Mouse (Mus musculus) urinary bladder, postnatal 36 days (tissue): ENCODE measurements around the gene Slc2a9.
A peak's percentile ranks its signal among the peaks of the same experiment; 100 is the strongest.

ENCODE experiments used
- DNase-seq, 2 experiments: peaks; one replicate each; pipeline ENCODE4 v3.0.0; 2022; ENCODE audit warnings: low spot score in 2 of 2, mixed read lengths in 1 of 2

The Slc2a9 gene

DNA sequence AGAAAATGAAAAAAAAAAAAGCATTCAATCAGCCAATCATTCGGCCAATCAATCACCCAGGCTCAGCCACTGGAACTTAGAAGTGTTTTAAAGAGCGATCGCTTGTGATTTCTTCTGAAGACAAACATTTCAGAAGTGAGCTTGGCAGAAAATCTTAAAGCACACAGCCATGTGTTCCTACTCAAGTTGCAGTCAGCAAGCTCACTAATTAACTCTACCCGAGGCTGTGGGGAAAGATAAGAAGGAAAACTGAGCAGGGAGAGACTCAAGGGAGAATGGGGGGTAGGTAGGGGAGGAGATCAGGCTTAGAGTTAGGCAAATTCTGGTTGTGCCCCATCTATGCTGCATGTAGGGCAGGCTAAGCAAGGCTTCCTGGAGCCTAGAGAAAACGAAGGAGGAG is 130.6 kb downstream of the Slc2a9 start:
- DNase-seq: no peak

DNA sequence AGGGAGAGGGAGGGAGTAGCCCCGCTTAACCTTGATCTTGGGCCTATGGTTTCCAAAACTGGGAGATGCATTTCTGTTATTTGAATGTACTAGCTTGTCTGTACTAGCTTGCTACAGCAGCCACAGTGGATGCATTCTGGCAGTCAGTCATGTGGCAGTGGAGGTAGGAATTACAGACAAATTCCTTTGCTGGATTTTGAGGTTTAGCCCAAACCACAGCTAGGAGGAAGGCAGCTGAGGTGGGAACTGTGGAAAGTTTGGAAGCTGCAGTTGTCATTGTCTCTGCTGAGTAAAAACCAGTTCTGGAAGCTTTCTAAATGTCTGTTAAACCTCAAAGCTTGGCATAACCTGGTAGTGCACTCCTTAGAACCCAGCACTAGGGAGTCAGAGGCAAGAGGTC is 131.6 kb downstream of the Slc2a9 start:
- no peak for DNase-seq

DNA sequence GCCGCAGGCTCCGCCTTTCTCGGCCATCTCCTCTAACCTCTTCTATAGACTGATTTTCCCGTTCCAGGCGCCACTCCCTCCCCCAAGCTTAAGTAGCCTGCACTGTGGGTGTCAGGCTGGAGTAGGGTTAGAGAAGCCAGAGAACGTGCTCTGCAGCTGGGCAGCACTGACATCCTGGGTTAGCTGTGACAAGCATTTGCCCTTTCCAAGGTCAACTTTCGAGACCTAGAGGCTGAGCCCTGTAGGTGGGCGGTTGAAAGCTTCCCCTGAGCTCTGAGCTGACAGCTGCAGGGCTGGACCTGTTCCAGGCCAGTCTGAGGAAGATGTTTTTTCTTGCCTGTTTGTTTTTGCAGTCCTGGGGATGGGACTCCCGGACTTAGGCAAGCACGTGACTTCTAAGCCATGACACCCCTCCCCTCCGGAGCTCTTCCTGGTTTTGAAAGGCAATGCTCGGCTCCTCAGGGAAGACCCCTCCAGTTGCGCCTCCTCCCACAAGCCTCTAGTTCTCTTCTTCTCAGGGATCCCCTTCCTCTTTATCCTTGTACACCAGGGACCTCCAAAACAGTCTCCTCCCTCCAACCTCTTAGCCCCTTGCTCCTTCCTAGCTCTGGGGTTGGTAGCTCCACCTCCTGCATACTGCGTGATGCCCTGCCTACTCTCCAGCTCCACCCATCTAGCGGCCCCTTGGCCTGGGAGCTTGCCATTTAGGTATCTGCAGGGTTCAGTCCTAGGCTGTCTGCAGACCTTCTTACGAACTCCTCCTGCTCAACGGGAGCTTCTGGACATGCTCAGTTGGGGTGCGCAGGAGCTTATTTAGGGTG is 136.1 kb downstream of the Slc2a9 start:
- DNase-seq: peak; percentile 4 to 6

DNA sequence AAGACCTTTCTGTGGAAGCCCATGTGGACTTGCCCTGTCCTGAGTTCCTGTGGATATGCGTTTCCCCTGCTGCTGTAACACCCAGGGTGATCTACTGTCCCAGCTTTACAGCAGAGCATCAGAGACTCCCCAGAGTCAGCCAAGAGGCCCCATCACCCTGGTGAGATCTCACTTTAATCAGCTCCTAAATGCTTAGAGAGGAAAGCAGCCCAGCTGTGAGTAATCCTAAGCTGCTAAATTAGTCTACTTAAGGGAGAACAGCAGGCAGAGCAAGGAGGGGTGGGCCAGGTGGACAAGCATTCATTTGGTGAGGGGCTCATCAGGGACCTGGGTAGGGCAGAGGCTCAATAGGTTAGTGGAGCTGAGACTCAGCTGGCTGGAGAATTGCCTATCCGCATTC is 137.4 kb downstream of the Slc2a9 start:
- no peak for DNase-seq

DNA sequence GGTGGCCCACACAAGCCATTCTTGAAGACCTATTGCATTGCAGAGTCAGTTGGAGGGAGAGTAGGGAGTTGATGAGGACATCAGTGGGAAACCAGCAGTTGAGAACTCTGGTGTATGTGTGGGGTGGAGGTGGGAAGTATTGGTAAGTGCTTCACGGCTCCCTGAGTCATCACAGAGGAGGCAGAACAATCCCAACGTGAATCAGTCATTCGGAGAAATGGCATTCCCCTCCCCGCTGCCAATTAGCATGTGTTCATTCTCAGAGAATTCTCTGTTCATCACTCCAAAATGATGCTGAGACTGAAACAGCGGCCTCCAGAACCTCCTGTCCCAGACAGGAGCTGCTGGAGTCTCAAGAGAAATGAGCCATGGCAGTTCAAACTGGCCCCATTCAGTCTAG is 138.5 kb downstream of the Slc2a9 start:
- no peak for DNase-seq

DNA sequence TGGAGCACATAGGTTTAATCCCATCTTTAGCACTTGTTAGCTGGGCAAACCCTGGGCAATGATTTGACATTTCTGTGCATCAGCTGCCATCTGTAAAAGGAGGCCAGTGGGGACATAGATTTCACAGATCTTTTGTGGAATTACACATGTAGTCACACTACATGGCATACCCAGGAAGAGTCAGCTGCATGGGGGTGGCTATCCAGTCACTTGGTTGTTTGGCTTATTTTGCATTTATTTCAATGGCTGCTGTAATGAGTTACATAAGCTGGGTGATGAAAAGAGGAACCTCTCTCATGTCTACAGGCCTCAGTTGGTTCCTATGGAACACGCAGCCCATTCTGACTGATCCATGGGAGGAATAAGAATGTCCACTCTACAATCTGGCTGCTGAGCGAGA is 143.2 kb downstream of the Slc2a9 start:
- DNase-seq: no peak

DNA sequence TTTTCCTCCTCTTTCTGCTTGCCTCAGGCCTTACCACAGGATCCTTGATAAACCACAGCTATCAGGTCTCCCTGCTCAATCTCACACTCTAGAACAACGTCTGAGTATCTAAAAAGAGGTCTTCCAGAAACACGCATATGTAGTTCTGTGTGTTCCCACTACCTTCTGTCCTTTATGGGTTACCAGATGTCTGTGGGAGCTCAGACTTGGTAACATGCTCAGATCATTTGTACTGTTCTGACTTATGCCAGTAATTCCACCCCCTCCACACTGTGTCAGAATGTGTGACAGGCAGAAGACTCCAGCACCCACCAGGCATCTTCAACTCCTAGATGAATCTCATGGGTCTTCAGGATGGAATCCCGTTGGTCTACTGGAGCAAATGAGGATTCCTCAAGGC is 146.0 kb downstream of the Slc2a9 start:
- no peak for DNase-seq

DNA sequence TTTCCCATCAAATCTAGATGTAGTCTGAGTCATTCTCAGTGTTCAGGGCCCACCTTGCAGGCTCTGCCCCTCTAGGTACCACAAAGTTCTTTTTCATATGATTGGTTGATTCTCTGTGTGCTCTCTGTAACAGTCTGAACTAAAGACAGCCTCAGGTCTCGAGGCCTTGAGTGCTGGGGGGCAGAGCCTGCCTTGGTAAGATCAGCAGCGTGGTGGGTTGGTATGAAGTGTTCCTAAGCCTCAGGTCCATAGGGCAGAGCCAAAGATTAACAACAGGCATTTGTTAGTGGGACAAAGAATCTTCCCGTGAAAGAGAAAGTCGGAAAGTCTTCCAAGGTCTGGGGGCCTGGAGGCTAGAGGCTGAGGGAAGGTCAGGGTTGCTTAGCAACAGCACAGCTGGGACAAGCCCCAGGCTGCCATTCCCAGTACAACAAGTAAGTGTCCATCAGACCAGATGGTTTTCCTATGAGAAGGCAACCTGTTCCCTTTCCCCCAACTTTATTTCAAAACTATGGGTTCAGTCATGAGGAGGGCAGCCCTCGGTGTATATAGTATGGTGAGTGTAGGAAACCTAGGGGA is 152.5 kb downstream of the Slc2a9 start:
- DNase-seq: no peak

DNA sequence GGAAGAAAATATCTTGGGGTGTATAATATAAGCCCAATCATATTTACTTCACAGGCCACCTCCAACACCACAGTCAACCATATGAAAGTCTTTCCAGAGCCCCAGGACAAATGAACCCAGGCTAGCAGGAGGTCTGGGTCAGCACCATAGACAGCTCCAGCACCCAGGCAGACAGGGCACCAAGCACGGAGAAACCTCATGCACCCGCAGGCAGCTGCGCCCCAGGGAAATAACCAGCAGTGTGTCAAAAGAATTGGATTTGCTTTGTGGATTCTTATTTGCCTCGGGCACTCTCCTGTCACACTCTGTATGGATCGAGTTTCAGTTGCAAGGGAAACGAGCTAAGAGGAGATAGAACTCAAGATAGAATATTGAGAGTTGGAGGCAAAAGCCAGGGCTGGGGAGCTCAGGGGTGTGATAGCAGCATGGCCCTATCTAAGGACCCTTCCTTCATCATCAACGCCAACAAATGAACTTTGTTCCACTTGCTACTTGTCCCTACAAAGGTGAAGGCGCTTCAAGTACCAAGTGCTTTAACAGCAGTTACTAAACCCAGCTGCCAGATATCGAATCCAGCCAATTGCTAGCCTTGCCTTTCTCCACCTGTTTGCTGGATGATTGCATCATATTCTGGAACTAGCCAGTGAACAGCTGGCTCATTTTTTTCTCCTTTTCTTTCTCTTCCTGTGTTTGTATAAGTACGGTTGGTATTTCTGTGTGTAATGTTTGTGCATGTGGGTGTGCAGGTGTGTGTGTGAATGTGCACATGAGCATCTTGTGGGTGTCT is 156.1 kb downstream of the Slc2a9 start:
- DNase-seq: no peak

DNA sequence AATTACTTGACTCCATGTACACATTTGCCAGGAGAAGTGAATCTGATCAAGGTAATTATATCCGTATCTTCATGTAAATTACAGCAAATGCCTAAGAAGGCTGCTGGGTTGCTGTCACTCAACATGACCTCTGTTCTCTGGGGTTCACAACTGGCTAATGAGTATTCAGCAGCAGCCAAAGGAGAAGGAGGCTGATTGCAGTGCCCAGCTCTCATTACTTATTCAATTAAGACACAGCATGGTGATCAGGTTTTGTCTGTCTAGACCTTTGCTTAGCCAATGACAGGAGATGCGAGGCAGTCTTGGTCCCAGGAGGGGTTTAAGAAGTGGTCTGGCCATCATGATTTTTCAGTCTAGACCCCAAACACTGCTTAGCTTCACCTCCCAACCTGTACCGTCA is 159.8 kb downstream of the Slc2a9 start:
- DNase-seq: no peak

DNA sequence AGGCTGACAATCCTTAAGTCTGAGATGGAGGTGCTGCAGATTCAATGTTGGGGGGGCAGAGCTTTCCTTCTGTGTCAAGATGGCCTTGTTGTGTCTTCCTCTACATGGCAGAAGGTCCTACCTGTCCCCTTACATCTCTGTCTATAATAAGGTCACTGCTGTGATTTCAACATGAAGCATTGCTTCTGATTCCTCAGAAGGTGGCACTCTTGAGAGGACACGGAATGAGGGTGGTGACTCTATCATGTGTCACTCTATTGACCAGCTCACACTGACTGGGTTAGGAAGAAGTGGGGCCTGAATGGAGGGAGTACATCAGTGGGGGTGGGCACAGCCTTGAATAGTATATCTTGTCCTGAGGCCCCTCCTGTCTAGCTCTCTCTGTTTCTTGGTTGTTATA is 168.4 kb downstream of the Slc2a9 start:
- no peak for DNase-seq

DNA sequence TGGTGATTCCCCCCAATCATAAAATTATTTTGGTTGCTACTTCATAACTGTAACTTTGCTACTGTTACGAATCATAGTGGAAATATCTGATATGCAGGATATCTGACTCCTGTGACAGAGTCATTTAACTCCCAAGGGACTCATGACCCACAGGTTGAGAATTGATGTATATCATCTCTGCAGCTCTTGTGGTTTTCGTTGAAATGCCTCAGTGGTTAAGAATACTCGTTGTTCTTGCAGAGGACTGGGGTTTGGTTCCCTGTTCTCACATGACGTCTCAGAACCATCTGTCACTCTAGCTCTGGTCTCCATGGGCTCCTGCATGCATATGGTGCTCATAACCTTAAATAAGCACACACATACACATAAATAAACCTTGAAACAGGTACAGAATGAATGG is 169.6 kb downstream of the Slc2a9 start:
- DNase-seq: no peak

DNA sequence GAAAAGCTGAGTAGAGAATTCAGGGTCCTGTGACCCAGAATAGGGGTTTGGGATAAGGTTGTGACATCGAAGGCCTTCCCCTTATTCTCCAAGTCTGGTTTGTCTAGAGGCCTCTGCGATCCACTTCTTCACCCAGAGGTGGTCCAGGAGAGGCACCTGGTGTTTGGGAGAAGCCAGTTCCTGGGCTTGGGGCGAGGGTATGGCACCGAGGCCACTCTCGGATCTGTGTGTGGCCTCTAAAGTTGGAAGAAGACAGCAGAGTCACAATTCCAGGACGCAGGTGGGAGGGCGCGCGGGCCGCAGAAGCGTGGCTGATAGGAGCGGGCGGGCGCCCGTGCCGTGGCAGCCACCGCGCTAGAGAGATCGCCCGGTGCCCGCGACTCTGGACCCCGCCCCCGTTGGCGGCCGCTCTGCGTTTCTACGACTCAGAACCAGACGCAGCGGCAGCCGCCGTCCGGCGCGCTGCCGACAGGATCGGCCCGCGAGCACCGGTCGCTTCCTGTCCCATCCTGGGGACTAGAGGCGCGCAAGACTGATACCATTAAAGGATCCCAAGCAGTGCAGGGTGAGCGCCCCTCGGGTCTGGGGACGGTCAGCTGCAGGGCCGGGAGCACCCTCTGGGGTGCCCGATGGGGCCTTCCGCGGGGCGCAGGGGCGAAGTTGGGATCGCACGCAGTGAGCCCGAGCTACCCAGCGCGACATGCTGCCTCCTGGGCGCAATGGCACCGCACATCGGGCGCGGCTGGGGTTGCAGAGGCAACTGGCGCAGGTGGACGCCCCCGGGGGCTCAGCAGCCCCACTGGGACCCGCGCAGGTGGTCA is 183.8 kb downstream of the Slc2a9 start, which contains the start of gene Drd5:
TSS of gene Drd5 (plus strand) at position 402 of the 821 bp plus-strand sequence.
- no peak for DNase-seq

DNA sequence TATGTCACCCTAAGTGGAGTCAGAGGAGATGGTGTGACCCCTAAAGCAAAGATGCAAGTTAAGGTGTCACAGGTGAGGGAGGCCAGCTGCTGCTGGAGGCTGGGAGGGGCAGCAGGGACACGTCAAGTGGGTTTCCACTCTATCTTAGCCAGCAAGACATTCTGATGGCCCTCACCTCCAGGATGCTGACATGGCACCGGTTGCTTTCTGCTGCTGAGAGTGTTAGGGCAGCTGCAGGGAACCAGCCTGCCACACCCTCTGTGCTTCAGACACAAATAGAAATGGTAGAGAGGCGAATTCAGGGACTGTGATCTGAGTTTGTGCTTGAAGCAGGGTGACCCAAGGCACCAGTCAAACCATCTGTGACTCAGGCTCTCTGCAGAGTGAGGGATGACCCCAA is 193.1 kb downstream of the Slc2a9 start:
- no peak for DNase-seq

DNA sequence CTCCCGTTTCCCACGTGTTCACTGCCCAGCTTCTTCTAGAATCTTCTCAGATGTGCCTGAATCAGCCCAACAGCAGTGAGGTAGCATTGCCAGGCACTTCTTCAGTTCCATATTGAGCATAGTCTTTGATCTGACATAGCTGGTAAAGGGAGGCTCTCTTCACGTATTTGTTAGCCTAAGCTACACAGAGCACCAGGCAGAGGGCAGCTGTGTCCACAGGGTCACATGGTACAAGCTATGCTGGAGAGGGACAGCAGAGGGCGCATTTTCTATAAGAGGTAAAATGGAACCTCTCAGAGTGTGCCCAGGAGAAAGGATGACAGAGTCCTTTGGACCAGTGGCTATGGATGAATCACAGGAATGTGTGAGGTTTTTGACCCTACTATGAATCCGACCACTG is 194.1 kb downstream of the Slc2a9 start:
- DNase-seq: peak; percentile 11 to 40

DNA sequence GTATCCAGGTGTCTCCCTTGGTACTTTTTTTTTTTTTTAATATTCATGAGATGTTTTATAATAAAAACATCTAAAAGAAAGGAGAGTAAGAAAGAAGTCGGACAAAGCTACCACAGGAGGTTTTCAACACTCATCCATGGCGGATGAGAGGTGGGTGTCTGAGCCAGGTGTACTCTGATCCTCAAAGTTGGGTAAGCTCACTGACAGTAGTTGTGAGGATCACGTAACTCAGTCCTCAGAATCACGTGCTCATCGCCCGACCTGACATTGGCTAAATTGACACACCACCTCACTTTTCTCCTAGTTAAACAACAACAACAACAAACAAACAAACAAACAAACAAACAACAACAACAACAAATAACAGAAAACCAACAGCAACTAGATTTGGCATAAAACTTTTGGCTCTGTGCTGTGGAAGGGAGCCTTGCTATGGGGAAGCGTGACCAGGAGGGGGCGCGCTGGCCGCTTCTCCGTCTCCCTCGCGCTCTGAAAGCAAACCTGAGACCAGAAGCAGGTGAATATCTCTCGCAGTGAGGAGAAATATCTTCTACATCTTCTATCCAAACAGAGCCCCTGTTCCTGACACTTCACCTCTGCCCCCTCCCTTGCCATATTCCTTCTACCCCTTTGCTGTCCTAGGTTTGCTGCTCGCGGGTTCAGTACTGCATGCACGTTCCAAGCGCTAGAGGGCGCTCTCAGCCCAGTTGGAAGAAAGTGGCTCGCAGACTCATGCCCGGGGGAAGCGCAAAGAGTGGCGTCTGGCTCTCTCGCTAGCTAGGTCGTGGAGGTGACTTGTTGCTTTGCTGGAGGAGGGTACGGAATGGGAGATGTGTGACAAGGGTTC is 195.5 kb downstream of the Slc2a9 start:
- peak; percentile 85 to 86 for DNase-seq

DNA sequence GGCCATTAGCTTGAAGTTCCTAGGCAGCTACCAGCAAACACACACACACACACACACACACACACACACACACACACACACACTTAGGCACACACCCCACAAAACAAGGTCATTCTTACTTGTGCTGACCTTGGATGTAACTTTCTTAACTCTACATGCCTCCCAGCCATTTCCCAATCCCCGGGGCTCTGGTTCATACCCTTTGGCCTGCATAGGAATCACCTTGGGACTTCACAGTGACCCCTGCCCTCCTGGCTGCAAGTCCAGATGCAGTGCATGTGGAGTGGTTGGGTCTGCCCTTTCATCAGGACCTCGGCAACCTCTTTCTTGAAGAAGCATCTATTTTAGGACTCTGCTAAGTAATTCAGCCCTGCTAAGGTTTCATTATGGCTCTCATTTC is 197.7 kb downstream of the Slc2a9 start:
- peak in 1 of 2 experiments; percentile 10 for DNase-seq

DNA sequence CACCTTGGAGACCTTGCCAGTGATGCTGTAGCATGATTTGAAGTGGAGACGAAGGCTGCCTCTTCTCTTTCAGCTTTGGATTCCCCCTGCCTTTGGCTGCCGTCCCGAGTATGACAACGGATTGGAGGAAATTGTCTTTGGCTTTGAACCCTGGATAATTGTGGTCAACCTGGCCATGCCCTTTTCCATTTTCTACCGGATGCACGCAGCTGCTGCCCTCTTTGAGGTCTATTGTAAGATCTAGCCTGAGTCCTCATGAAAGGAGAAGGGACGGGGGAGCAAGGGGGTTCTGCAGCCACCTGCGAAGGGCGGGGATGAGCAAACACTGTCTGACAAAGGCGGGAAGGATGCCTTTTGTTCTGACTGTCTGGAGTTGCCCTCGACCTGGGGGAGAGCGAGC is 200.3 kb downstream of the Slc2a9 start:
- DNase-seq: no peak

DNA sequence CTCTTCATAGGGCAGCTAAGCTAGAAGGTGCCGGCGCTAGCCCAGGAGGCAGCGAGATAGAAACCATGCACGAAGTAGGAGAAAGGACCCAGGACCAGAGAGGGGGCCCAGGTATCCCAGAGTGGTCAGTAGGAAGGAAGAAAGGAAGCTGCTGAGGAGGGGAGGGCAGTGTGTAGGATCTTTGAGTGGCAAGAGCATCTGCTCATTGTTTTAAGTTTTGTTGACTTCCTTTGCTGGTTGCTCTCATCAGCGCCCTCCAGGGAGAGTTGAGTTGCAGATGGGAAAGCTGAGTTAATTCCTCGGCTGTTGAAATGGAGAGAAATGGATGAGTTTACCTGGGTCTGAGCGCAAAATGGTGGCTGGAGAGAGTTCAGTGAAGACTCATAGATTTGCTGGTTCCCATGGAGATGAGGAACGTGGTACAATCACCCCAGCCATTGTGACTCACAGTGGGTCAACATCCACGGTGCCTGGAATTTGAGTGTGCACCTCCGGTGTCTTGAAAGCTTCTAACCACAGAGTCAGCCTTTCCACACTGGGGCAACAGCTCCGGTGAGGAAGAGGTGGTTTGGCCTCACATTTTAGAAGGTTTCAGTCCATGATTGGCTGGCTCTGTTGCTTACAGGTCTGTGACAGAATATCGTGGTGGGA is 201.1 kb downstream of the Slc2a9 start:
- no peak for DNase-seq
